Mouse (Mus musculus) kidney, postnatal 36 days (tissue): Measurements from ENCODE around the gene Rpa1.
"Not testable (repeated sequence)": the region's sequence is repeated elsewhere in the genome, so short reads cannot be mapped to it uniquely, and the experiment has no call there.

Source experiments
- DNase-seq, 2 experiments: peaks; one replicate each; pipeline ENCODE4 v3.0.0; 2021 to 2022; ENCODE audit warnings: mixed read lengths in 2 of 2

The Rpa1 gene

DNA sequence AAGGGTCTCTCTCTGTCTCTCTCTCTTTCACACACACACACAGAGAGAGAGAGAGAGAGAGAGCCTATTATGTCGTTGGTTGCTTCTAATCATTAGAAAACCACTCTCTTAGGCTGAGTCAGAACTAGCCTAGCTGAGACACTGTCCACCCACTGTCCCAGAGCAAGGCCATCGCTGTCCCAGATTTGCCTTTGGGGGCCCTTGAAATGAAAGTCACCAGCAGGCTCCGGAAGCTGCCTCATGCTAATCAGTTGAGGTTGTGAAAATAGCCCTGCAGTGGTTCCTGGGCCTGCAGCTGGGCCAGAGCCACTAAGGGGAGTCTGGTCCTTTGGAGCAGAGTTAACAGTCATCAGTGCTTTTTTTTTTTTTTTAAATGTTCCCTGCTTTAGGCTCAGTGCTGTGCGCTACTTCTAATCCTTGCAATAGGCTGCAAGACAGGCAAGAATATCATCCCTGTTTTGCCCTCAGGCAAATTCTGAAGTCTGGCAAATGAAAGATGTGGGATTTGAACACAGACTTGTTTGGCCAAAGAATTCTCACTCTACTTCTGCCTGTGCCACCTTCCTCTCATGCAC lies 62.1 kb downstream of the Rpa1 start:
- DNase-seq: no peak

DNA sequence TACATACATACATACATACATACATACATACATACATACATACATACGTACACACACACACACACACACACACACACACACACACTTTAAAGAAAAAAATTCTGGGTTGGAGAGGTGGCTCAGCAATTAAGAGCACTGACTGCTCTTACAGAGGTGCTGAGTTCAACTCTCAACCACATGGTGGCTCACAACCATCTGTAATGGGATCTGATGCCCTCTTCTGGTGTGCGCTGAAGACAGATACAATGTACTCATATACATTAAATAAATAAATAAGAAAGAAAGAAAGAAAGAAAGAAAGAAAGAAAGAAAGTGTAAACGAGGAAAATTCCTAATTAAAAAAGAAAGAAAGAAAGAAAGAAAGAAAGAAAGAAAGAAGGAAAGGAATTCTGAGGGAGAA lies 64.3 kb downstream of the Rpa1 start:
- DNase-seq: not testable (repeated sequence)

DNA sequence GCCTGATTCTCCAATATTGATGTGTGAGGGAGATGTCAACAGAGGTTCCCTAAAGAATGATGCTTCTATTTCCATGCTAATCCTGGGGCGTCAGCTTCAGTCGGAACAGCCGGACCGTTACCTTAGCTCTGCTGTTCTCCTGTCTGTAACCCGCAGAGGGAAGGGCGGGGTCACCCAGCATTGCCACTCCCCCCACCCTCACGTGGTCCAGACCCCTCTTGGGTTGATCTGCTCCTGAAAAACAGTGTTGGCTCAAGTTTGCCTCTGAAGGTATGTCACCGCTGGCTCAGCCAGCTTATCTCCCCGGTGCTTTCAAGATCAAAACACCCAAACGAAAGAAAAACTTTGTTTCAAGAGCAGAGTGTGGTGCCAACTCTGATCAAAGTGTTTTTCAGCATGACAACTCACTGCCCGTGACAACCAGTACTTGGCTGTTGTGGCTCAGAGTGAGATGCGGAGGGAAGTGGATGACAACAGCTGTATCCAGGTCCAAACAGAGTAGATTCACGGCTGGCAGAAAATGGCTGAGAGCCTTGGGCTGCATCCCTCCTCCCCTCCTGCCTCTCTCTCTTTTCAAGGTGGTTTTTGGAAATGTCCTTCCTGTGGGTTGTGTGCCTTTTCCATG lies 65.5 kb downstream of the Rpa1 start:
- peak; percentile 40 to 58 for DNase-seq

DNA sequence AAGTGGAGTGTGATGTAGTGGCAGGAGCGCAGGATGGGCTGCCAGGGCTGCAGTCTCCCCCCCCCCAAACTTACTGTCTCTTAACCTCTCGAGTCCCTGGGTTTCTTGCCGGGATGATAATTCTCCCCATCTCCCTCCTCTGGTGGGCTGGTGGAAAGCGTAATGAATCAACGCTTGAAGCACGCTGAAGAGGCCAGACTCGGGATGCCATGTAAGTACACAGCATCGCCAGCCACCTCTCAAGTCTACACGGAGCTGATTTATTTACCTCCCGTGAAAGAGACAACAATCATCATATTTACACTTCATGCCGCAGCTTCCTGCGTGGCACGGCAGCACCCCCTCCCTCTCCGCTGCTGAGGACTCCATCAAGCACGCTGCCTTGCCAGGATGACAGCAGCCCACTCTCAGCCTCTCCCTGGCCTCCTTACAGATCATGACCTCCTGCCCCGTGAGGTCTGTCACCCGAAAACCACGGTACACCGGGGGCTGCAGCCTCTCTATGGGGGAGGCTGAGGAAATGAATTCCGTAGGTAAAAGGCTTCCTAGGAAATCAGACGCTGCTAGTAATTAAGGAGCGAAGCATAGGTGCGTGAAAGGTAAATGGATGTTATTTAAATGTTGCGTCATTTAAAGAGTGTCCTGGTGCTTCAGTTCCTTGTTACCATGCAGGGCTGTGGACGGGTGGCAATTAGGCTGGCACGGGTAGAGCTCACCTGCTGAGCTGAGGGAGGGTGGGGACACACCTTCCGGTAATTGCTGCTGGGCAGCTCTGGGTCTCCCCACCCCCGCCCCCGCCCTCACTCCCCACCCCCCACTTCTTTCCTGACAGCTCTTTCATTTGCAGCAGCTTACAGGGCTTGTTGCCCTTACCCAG lies 66.5 kb downstream of the Rpa1 start:
- no peak for DNase-seq

DNA sequence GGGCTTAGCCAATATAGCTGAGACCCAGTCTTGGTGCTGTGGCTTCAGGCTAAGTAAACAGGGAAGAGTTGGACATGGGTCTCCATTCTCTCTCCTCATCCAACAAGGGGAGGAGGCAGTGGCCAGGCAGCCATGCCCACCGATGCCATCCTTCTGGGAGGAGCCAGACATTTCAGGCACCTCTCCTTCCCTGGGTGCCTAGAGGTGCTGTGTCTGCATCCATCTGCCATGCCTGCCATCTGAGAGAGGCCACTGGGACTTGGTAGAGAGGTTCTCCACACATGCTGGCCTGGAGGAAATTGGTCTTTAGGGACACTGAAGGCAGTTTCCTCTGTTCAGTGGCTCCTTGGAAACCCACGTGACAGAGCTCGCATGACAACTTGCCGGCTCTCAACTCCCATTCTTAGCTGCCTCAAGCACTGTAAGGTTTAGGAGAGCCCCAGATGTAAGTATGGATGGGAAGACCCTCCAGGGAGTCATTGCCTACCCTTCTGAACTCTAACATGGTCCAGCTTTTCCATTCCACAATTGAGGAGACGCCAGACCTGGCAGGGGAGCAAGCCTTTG lies 67.6 kb downstream of the Rpa1 start:
- DNase-seq: no peak

DNA sequence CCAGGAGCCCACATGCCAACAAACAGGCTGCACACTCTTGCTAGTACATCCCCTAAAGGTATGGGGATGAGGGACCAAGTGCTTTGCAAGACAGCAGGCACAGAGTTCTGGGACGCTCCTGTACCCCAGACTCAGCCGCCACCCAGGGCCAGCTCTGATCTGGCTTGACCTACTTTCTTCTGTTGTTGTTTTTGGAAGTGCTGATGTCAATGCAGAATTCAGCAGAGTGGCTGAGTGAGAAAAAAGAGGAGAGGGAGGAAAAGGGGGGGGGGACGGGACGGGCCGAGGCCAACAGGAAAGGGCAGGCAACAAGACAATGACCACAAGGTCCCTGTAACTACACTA lies 68.1 kb downstream of the Rpa1 start:
- DNase-seq: no peak

DNA sequence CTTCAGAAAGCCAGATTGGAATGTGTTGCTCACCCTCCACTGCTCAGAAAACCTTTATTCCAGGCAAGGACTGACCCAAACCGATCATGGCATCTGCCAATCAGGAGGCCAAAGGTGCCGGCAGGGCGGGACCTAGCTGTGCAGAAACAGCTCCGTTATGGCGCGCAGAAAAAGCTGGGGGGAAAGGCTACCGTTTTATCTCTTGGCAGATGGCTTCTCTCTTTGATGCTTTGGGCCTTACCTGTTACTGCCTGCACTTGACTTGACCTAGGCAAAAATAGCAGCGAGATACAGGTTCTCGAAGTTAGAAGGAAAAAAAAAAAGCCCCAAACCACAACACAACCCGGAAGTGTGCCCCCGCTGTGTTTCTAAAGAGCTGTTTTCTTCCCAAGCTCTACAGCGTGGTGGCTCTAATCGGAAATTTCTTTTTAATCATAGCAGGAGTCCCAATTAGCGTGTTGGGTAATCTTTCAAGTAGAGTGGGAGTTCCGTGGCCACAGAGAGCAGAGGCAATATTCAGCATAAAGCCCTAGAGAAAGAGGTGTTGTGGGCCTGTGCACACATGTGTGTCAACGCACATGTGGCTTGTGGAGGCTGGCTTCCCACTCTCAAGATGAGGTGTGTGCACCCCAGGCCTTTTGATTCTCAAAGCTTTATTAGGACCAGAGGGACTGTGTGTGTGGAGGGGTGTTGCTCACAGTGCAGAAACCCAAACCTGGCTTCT lies 68.6 kb downstream of the Rpa1 start:
- peak; percentile 58 to 69 for DNase-seq

DNA sequence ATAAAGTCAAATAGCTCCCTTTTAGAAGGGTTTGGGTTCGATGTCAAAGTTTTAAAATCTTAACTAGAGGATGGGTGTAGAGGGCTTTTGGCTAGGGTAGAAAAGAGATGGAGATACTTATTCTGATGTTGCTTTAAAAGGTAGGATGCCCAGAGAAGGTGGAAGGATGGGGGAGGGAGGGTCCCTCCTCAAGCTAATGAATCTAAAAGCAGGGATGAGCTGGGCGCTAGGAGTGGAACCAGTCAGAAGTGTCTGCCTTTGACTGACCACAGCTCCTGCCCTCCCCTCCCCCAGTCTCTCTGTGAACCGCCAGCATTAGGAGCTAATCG lies 69.1 kb downstream of the Rpa1 start:
- DNase-seq: no peak

DNA sequence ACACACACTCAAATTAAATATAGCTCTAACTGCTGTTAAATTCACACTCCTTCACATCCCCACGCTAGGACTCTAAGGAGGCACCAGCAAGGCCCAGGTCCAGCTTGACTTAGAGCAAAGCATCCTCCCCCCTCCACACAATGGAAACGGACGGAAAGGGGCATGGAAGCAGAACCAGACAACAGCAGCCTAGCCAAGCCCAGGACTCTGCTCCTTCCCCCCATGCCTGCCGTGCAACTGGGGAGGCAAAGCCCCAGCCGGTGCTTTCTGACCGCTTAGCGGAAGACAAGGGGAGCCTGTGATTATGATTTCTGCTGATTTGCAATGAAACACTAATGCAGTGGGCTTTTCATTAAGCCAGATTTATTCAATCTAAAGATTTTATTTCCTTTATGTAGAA lies 70.0 kb downstream of the Rpa1 start:
- no peak for DNase-seq

DNA sequence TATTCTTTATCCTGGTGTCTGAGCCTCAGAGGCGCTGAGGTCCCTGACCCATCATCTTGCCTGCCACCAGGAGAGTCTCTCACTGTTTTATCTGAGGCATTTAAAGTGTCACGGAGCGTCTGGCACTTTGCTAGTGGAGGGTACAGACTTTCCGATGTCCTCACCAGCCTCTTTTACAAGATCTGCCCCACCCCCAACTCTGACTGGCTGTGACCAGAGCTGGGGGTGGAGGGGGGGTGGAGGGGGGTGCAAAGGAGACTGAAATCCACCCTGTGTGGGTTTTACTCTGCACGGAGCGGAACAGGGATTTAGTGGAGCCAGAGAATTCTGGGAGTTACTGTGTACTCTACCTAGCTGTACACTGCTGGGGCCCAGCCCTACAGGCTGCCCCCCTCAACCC lies 73.1 kb downstream of the Rpa1 start:
- DNase-seq: no peak

DNA sequence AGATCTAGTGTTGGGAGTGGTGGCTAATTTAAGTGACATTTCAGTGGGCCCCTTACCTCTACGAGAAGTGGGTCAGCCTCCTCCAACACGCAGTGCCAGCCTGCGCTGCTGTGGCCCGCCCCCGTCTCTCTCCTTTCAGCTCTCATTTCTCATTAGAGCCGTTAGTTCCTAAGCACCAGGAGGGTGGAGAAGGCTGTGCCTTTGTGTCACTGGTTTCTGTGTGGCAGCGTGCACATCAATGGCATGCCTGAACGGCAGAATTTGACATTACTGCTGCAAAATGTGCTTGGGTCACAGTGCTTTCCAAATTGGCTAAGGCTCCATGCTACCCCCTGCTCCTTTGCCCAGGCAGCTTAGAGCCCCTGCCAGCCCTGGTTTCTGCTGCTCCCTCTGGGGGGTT lies 74.7 kb downstream of the Rpa1 start:
- no peak for DNase-seq

DNA sequence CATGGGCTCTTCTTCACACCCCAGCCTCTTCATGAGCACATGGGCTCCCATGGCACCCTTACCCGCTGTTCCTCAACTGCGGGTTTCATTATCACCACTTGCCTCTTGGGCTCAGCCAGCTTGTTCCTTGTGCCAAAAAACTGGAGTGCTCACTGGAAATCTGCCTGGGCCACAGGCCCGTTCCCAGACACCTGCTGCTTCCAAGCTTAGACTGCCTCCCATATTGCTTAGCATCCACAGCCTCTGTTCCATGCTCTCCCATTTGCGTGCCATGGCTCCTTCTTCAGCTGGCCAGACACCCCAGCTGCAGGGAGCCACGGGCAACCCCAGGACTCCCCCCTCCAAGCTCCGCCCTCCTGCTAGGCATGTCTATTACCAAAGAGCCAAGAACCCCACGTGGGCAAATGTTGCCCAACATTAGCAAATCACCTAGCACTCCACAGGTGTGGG lies 77.1 kb downstream of the Rpa1 start:
- DNase-seq: no peak

DNA sequence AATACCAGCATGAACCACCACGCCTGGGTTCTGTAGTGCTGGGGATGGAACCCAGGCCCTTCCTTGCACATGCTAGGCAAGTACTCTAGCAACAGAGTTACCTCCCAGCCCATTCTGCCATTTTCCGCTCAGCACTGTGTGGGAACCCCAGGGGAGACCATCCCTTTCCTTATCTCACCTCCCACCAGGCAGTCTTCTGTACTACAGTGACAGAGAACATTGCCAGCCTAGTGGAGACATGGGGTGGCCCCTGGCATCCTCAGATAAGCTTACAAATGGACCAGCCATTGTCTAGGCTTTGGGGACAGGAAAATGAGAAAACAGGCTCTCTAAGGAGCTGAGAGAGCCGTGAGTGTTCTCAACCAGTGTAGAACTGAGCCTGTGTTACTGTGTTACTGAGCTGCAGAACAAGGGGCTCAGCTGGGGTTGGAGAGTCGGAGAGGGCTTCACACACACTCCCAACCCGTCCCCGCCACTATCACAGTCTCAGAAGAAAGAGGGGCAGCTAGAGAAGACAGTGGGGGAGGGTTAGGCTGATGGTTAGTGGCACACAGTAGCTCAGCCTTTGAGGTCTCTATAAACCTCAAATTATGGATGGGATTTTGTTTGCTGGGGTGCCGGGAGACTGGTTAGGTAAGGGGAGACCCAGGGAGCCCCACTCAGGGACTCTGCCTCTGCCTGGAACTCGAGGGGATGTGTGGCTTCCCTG lies 77.7 kb downstream of the Rpa1 start:
- no peak for DNase-seq

DNA sequence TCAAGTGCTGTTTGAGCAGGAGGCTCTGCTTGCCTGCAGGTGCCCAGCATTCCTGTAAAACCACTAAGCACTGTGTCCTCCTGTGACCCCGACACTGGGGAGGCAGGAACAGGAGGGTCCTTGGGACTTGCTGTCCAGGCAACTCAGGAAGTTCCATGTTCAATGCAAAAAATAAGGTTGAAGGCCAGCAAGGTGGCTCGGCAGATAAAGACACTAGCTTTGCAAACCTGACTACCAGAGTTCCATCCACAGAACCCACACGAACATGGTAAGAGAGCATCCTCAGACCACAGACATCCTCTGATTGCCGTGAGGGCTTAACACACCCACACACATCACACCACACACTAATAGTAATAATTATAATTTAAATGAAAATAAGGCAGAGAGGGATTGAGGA lies 78.9 kb downstream of the Rpa1 start:
- no peak for DNase-seq

DNA sequence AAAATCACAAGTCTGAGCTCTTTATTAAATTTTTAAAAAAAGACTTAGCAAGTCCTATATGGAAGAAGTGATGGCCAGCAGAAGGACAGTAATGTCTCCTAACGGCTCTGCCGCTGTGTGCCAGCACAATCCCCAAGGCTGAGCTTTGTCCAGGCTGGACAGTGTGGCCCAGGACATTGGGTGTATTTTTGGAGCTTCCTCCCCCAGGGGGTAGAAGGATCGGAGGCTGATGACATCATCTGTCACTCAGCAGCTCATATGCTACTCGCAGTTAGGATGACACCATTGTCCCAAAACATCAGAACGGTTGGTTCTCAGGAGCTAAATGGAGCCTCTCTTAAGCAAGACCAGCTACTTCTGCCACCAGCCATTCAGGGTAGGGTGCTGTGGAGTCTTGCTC lies 79.6 kb downstream of the Rpa1 start:
- DNase-seq: no peak

DNA sequence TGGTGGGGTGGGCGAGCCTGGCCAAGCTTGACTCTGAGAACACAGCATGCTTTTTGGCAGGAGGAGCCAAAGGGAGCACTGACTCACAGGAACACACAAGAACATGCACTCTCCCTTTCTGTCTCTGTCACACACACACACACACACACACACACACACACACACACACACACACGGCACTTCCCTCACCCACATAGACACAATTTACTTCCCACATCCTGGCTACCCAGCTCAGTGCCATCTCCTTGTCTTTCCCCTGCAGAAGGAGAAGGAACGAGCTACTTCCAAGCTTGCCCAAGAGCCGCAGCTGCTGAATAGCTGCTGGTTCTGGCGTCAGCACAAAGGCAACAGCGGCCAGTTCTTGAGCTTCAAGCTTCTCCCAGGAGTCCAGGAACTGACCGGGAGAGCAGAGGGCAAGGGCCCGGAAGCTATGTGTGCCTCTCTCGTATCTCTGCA lies 80.3 kb downstream of the Rpa1 start:
- DNase-seq: peak; percentile 75 to 76

DNA sequence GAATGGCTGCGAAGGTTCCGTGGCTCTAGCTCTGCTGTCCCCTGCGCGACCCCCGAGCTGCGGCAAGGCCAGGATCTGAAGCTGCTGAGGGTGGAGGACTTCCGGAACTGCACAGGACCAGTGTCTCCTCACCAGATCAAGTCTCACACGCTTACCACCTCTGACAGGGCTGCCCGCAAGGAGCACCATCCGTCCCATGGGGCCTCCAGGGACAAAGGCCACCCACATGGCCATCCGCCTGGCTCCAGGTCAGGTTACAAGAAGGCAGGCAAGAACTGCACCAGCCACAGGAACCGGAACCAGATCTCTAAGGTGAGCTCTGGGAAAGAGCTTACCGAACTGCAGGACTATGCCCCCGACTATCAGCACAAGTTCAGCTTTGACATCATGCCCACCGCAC lies 82.6 kb downstream of the Rpa1 start:
- DNase-seq: no peak

DNA sequence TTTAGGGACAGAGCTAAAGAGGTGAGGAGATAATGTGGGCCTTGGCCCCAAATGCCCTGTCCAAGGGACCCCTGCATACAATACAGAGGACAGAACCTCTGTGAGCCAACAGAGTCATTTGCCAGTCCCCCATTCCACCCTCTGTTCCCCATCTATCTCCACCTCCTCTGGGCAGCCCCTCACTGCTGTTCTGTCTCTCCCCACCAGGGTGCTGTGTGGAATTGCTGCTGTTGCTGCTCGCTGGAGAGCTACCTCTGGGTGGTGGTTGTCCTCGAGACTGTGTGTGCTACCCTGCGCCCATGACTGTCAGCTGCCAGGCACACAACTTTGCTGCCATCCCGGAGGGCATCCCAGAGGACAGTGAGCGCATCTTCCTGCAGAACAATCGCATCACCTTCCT lies 83.6 kb downstream of the Rpa1 start:
- no peak for DNase-seq

DNA sequence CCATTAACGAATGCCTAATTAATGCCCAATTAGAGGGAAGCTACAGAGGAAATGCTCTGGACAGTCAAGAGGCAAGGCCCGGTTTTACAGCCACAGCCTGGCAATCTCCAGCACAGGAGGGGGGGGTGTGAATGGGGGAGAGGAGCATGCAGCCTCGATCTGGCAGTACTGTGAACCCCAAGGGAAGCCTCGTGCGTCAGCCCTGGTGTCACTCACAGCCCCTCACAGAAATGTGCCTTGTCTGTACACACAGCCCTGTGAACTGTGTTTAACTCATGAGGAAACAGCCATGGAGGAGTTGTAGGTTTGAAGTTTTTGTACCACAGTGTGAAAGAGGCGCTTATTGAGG lies 84.2 kb downstream of the Rpa1 start:
- no peak for DNase-seq

DNA sequence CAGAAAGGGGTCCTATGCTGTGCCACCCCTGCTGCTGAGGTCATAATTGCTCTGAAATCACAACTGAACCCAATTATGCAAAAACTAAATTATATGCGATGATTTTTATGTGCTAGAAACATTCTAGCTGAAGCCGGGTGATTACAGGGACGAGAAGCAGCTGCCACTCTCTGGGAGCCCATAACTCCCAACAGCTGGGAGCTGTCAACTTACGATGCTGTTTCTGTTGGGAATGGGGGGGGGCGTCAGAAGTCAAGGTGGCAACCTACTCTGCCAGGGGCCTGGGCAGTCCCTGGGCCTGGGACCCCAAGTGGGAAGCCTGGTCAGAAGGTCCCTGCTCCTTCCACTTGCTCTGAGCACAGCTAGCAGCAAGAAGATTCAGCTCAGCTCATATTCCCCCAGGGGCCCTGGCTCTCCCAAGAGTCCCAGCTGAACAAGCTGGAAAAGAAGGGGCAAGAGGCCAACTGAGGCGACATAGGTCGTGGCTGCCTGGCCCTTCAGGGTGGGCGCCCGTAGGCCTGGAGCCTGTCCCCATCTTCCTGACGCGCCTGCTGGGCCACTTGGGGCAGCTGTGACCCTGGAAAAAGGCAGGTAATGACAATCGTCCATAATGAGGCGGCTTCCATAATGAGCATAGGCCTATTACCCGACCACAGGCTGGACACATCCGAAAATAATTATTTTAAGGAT lies 84.7 kb downstream of the Rpa1 start:
- peak in 1 of 2 experiments; percentile 52 for DNase-seq

DNA sequence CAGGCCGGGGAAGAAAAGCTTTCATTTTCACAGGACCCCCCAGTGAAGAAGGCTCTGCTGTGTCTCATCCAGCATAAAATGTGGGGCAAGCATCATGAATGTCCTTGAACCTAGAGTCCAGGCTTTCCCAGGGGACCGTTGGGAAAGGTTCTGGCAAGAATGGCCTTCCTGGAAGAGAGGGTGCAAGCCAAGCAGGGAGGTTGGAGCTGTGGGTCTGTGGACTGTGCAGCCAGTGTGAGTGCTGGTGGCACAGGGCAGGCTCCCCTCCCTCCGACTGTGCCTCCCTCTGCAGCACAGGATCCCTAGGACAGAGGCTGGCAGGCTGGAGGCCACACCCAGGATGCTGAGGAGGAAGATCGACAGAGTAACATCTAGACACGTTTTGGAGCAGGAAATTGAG lies 85.3 kb downstream of the Rpa1 start:
- no peak for DNase-seq

DNA sequence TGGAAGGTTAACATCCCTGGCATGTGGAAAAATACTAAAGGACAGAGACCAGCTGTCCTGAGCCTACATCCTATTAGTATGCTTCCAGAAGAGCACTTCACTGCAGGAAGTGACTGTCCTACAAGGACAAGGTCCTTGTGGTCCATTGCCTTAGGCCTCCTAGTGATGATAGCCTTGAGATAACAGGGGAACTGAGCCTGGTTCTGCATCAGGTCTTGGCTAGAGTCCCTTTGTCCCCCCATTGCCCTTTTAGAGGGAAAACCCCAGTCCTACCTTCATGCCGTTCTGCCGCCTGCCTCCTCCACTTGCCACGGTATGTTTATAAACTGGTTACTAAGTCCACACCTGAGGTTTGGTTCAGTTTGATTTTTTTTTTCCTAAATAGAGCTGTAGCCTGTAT lies 85.9 kb downstream of the Rpa1 start:
- DNase-seq: no peak
